Mouse (Mus musculus) myocyte (in vitro differentiated cells): Measurements from ENCODE around the gene Gm20388. TPM values are rescaled to one million over a fixed set of nuclear protein-coding genes. Genes with fewer than 3 reads are reported as not detected.

Experiments
- H3K27me3 ChIP-seq: one replicate; pipeline ENCODE4 v1.6.1; 2011; ENCODE audit not compliant: control insufficient read depth, insufficient read depth, insufficient read length
- H3K36me3 ChIP-seq: one replicate; pipeline ENCODE4 v1.6.1; 2011; ENCODE audit not compliant: control insufficient read depth, insufficient read depth
- H3K4me2 ChIP-seq: one replicate; pipeline ENCODE4 v1.6.1; 2011; ENCODE audit warnings: low read depth, control low read depth
- H3K4me3 ChIP-seq: one replicate; pipeline ENCODE4 v1.5.1; 2011; ENCODE audit warnings: mild to moderate bottlenecking, control low read depth, moderate library complexity
- H3K79me2 ChIP-seq: one replicate; pipeline ENCODE4 v1.6.1; 2011; ENCODE audit not compliant: control insufficient read depth, insufficient read depth
- H3ac ChIP-seq: one replicate; pipeline ENCODE4 v1.6.1; 2011; ENCODE audit not compliant: control insufficient read depth, insufficient read length
- CEBPB ChIP-seq: IDR thresholded peaks from 2 replicates; pipeline ENCODE4 v1.6.1; 2011; ENCODE audit warnings: mild to moderate bottlenecking, moderate library complexity; ENCODE audit not compliant: poor library complexity, insufficient read depth, severe bottlenecking
- E2F4 ChIP-seq: IDR thresholded peaks from one replicate; pipeline ENCODE4 v1.6.1; 2011; ENCODE audit warnings: mild to moderate bottlenecking, control low read depth, moderate library complexity; ENCODE audit not compliant: insufficient read depth
- MAX ChIP-seq: IDR thresholded peaks from one replicate; pipeline ENCODE4 v1.6.1; 2011; ENCODE audit warnings: low read depth, mild to moderate bottlenecking, control low read depth
- MYOD1 ChIP-seq, 3 experiments: IDR thresholded peaks; one replicate each; pipeline ENCODE4 v1.6.1; 2011; ENCODE audit warnings: control low read depth in 2 of 3, low read depth in 2 of 3, mild to moderate bottlenecking in 2 of 3, moderate library complexity in 1 of 3; ENCODE audit not compliant: insufficient read length in 2 of 3, control insufficient read depth in 1 of 3
- MYOG ChIP-seq, 3 experiments: IDR thresholded peaks; one replicate each; pipeline ENCODE4 v1.6.1; 2011; ENCODE audit warnings: control low read depth in 2 of 3, low read depth in 2 of 3, mild to moderate bottlenecking in 2 of 3; ENCODE audit not compliant: insufficient read length in 2 of 3, control insufficient read depth in 1 of 3, insufficient read depth in 1 of 3
- POLR2A ChIP-seq: IDR thresholded peaks from one replicate; pipeline ENCODE4 v1.6.1; 2011; ENCODE audit warnings: low read depth, mild to moderate bottlenecking, control low read depth, moderate library complexity; ENCODE audit not compliant: insufficient read length
- POLR2AphosphoS2 ChIP-seq: IDR thresholded peaks from one replicate; pipeline ENCODE4 v1.6.1; 2011; ENCODE audit warnings: low read depth, control low read depth; ENCODE audit not compliant: insufficient read length
- REST ChIP-seq: IDR thresholded peaks from one replicate; pipeline ENCODE4 v1.6.1; 2011; ENCODE audit warnings: mild to moderate bottlenecking, control low read depth, moderate library complexity; ENCODE audit not compliant: insufficient read depth, insufficient read length
- SRF ChIP-seq: IDR thresholded peaks from one replicate; pipeline ENCODE4 v1.6.1; 2011; ENCODE audit warnings: low read depth; ENCODE audit not compliant: control insufficient read depth, insufficient read length
- TCF12 ChIP-seq: IDR thresholded peaks from one replicate; pipeline ENCODE4 v1.6.1; 2011; ENCODE audit warnings: mild to moderate bottlenecking, control low read depth; ENCODE audit not compliant: poor library complexity, insufficient read depth, severe bottlenecking
- TCF3 ChIP-seq: IDR thresholded peaks from one replicate; pipeline ENCODE4 v1.6.1; 2011; ENCODE audit warnings: low read depth, control low read depth; ENCODE audit not compliant: insufficient read length
- USF1 ChIP-seq: IDR thresholded peaks from one replicate; pipeline ENCODE4 v1.6.1; 2011; ENCODE audit warnings: low read depth, mild to moderate bottlenecking, control low read depth, moderate library complexity
- polyA plus RNA-seq: library from polyadenylated mRNA; unstranded; fragments of >200 nt; fragmentation: generic; extraction: Trizol; gene quantifications from one replicate; pipeline ENCODE4 v1.2.1, GENCODE M21; 2012; ENCODE audit warnings: missing spikeins

The Gm20388 gene
- polyA plus RNA-seq, 1 experiment = 15.3 TPM

GRCm38 (mm10) chr8:121079201-121079600, 1168.6 kb downstream of the Gm20388 start:
- Histone ChIP-seq H3K79me2 (no peaks in the 10 kb centered on the region), H3K27me3 (peaks cover 89% of the 10 kb centered on the region), H3ac (no peak overlapping the region), H3K4me3 (no peak overlapping the region), H3K4me2 (no peak overlapping the region), H3K36me3 (no peaks in the 10 kb centered on the region)
- TF ChIP-seq MYOG (IDR thresholded peaks at IDR 0.05; ENCODE audit: control insufficient read depth in 1 of 3, insufficient read depth in 1 of 3, insufficient read length in 2 of 3, low read depth in 2 of 3) (no peak), E2F4 (no peak), TCF3 (no peak), MYOD1 (IDR thresholded peaks at IDR 0.05; ENCODE audit: control insufficient read depth in 1 of 3, insufficient read length in 2 of 3, low read depth in 2 of 3) (no peak), POLR2AphosphoS2 (no peak), CEBPB (no peak), POLR2A (no peak), SRF (no peak), USF1 (no peak), TCF12 (no peak), REST (no peak), MAX (no peak)

GRCm38 (mm10) chr8:121079944-121080343, 1169.3 kb downstream of the Gm20388 start:
- no peaks in the 10 kb centered on the region for H3K36me3 ChIP-seq
- H3K4me3 ChIP-seq = no peak overlapping the region
- TF ChIP-seq POLR2A = no peak
- TF ChIP-seq MYOG (IDR thresholded peaks at IDR 0.05; ENCODE audit: control insufficient read depth in 1 of 3, insufficient read depth in 1 of 3, insufficient read length in 2 of 3, low read depth in 2 of 3) = no peak
- no peak for TF ChIP-seq TCF12
- TF ChIP-seq MYOD1 (IDR thresholded peaks at IDR 0.05; ENCODE audit: control insufficient read depth in 1 of 3, insufficient read length in 2 of 3, low read depth in 2 of 3) = no peak
- TF ChIP-seq SRF = no peak
- no peak for TF ChIP-seq MAX
- no peak for TF ChIP-seq REST
- TF ChIP-seq E2F4 = no peak
- no peak for TF ChIP-seq POLR2AphosphoS2
- TF ChIP-seq CEBPB = no peak
- TF ChIP-seq USF1 = no peak
- no peak for TF ChIP-seq TCF3
- no peaks in the 10 kb centered on the region for H3K79me2 ChIP-seq
- no peak overlapping the region for H3K4me2 ChIP-seq
- no peak overlapping the region for H3ac ChIP-seq
- H3K27me3 ChIP-seq = peaks cover 89% of the 10 kb centered on the region

- Histone ChIP-seq H3K4me3 (no peak overlapping the region), H3K79me2 (no peaks in the 10 kb centered on the region), H3K4me2 (no peak overlapping the region), H3K27me3 (peaks cover 89% of the 10 kb centered on the region), H3ac (no peak overlapping the region), H3K36me3 (no peaks in the 10 kb centered on the region)
- TF ChIP-seq REST (no peak), TCF12 (no peak), POLR2AphosphoS2 (no peak), USF1 (no peak), TCF3 (no peak), POLR2A (no peak), CEBPB (no peak)
Measured at GRCm38 (mm10) chr8:121080361-121081090, 1169.9 kb downstream of the Gm20388 start.

GRCm38 (mm10) chr8:121081398-121081797, 1170.8 kb downstream of the Gm20388 start:
- no peaks in the 10 kb centered on the region for H3K36me3 ChIP-seq
- TF ChIP-seq SRF (no peak), USF1 (no peak), MYOD1 (IDR thresholded peaks at IDR 0.05; ENCODE audit: control insufficient read depth in 1 of 3, insufficient read length in 2 of 3, low read depth in 2 of 3) (no peak), E2F4 (no peak), TCF3 (no peak), POLR2A (no peak), REST (no peak), CEBPB (no peak), MYOG (IDR thresholded peaks at IDR 0.05; ENCODE audit: control insufficient read depth in 1 of 3, insufficient read depth in 1 of 3, insufficient read length in 2 of 3, low read depth in 2 of 3) (no peak)
- peaks cover 89% of the 10 kb centered on the region for H3K27me3 ChIP-seq
- no peak overlapping the region for H3K4me2 ChIP-seq
- H3K79me2 ChIP-seq = no peaks in the 10 kb centered on the region
- H3K4me3 ChIP-seq = no peak overlapping the region
- no peak overlapping the region for H3ac ChIP-seq
